Mouse (Mus musculus) myocyte (in vitro differentiated cells): ENCODE data around the gene Adora3. TPM values are rescaled to one million over a fixed set of nuclear protein-coding genes. Genes with fewer than 3 reads are reported as not detected.

Experiments used
- H3K27me3 ChIP-seq: one replicate; pipeline ENCODE4 v1.6.1; 2011; ENCODE audit not compliant: control insufficient read depth, insufficient read depth, insufficient read length
- H3K36me3 ChIP-seq: one replicate; pipeline ENCODE4 v1.6.1; 2011; ENCODE audit not compliant: control insufficient read depth, insufficient read depth
- H3K4me2 ChIP-seq: one replicate; pipeline ENCODE4 v1.6.1; 2011; ENCODE audit warnings: low read depth, control low read depth
- H3K4me3 ChIP-seq: one replicate; pipeline ENCODE4 v1.5.1; 2011; ENCODE audit warnings: mild to moderate bottlenecking, control low read depth, moderate library complexity
- H3K79me2 ChIP-seq: one replicate; pipeline ENCODE4 v1.6.1; 2011; ENCODE audit not compliant: control insufficient read depth, insufficient read depth
- H3ac ChIP-seq: one replicate; pipeline ENCODE4 v1.6.1; 2011; ENCODE audit not compliant: control insufficient read depth, insufficient read length
- CEBPB ChIP-seq: IDR thresholded peaks from 2 replicates; pipeline ENCODE4 v1.6.1; 2011; ENCODE audit warnings: mild to moderate bottlenecking, moderate library complexity; ENCODE audit not compliant: poor library complexity, insufficient read depth, severe bottlenecking
- E2F4 ChIP-seq: IDR thresholded peaks from one replicate; pipeline ENCODE4 v1.6.1; 2011; ENCODE audit warnings: mild to moderate bottlenecking, control low read depth, moderate library complexity; ENCODE audit not compliant: insufficient read depth
- MAX ChIP-seq: IDR thresholded peaks from one replicate; pipeline ENCODE4 v1.6.1; 2011; ENCODE audit warnings: low read depth, mild to moderate bottlenecking, control low read depth
- MYOD1 ChIP-seq, 3 experiments: IDR thresholded peaks; one replicate each; pipeline ENCODE4 v1.6.1; 2011; ENCODE audit warnings: control low read depth in 2 of 3, low read depth in 2 of 3, mild to moderate bottlenecking in 2 of 3, moderate library complexity in 1 of 3; ENCODE audit not compliant: insufficient read length in 2 of 3, control insufficient read depth in 1 of 3
- MYOG ChIP-seq, 3 experiments: IDR thresholded peaks; one replicate each; pipeline ENCODE4 v1.6.1; 2011; ENCODE audit warnings: control low read depth in 2 of 3, low read depth in 2 of 3, mild to moderate bottlenecking in 2 of 3; ENCODE audit not compliant: insufficient read length in 2 of 3, control insufficient read depth in 1 of 3, insufficient read depth in 1 of 3
- POLR2A ChIP-seq: IDR thresholded peaks from one replicate; pipeline ENCODE4 v1.6.1; 2011; ENCODE audit warnings: low read depth, mild to moderate bottlenecking, control low read depth, moderate library complexity; ENCODE audit not compliant: insufficient read length
- POLR2AphosphoS2 ChIP-seq: IDR thresholded peaks from one replicate; pipeline ENCODE4 v1.6.1; 2011; ENCODE audit warnings: low read depth, control low read depth; ENCODE audit not compliant: insufficient read length
- REST ChIP-seq: IDR thresholded peaks from one replicate; pipeline ENCODE4 v1.6.1; 2011; ENCODE audit warnings: mild to moderate bottlenecking, control low read depth, moderate library complexity; ENCODE audit not compliant: insufficient read depth, insufficient read length
- SRF ChIP-seq: IDR thresholded peaks from one replicate; pipeline ENCODE4 v1.6.1; 2011; ENCODE audit warnings: low read depth; ENCODE audit not compliant: control insufficient read depth, insufficient read length
- TCF12 ChIP-seq: IDR thresholded peaks from one replicate; pipeline ENCODE4 v1.6.1; 2011; ENCODE audit warnings: mild to moderate bottlenecking, control low read depth; ENCODE audit not compliant: poor library complexity, insufficient read depth, severe bottlenecking
- TCF3 ChIP-seq: IDR thresholded peaks from one replicate; pipeline ENCODE4 v1.6.1; 2011; ENCODE audit warnings: low read depth, control low read depth; ENCODE audit not compliant: insufficient read length
- USF1 ChIP-seq: IDR thresholded peaks from one replicate; pipeline ENCODE4 v1.6.1; 2011; ENCODE audit warnings: low read depth, mild to moderate bottlenecking, control low read depth, moderate library complexity
- polyA plus RNA-seq: library from polyadenylated mRNA; unstranded; fragments of >200 nt; fragmentation: generic; extraction: Trizol; gene quantifications from one replicate; pipeline ENCODE4 v1.2.1, GENCODE M21; 2012; ENCODE audit warnings: missing spikeins

The Adora3 gene
- polyA plus RNA-seq, 1 experiment: not detected

GRCm38 (mm10) chr3:105872579-105872978, 1.9 kb downstream of the Adora3 start:
- TF ChIP-seq MAX: no peak
- no peak for TF ChIP-seq SRF
- TF ChIP-seq E2F4: no peak
- peak overlapping the region; percentile 59 for H3K4me2 ChIP-seq

GRCm38 (mm10) chr3:105873451-105874445, 3.1 kb downstream of the Adora3 start:
- Histone ChIP-seq H3K79me2 (no peaks in the 10 kb centered on the region), H3ac (no peak overlapping the region), H3K36me3 (no peaks in the 10 kb centered on the region), H3K27me3 (peaks cover 2% of the 10 kb centered on the region), H3K4me3 (no peak overlapping the region), H3K4me2 (no peak overlapping the region)
- TF ChIP-seq SRF (no peak), TCF12 (no peak), MAX (no peak), REST (no peak), POLR2A (no peak), MYOG (IDR thresholded peaks at IDR 0.05; ENCODE audit: control insufficient read depth in 1 of 3, insufficient read depth in 1 of 3, insufficient read length in 2 of 3, low read depth in 2 of 3) (no peak), POLR2AphosphoS2 (no peak), TCF3 (no peak), USF1 (no peak), E2F4 (no peak), MYOD1 (IDR thresholded peaks at IDR 0.05; ENCODE audit: control insufficient read depth in 1 of 3, insufficient read length in 2 of 3, low read depth in 2 of 3) (no peak), CEBPB (no peak)

More at GRCm38 (mm10) chr3:105872579-105872978, 1.9 kb downstream of the Adora3 start:
- no peaks in the 10 kb centered on the region for H3K36me3 ChIP-seq
- H3K4me3 ChIP-seq: no peak overlapping the region
- no peaks in the 10 kb centered on the region for H3K79me2 ChIP-seq
- peaks cover 5% of the 10 kb centered on the region for H3K27me3 ChIP-seq
- no peak overlapping the region for H3ac ChIP-seq

GRCm38 (mm10) chr3:105876022-105876421, 5.4 kb downstream of the Adora3 start:
- Histone ChIP-seq H3K36me3 (no peaks in the 10 kb centered on the region), H3K4me3 (no peak overlapping the region), H3K27me3 (peaks cover 5% of the 10 kb centered on the region), H3K4me2 (no peak overlapping the region), H3ac (no peak overlapping the region), H3K79me2 (no peaks in the 10 kb centered on the region)
- TF ChIP-seq MYOD1 (IDR thresholded peaks at IDR 0.05; ENCODE audit: control insufficient read depth in 1 of 3, insufficient read length in 2 of 3, low read depth in 2 of 3): peak in 1 of 3 experiments; percentile 82
- no peak for TF ChIP-seq CEBPB

GRCm38 (mm10) chr3:105877252-105877803, 6.7 kb downstream of the Adora3 start:
- TF ChIP-seq SRF (no peak), POLR2AphosphoS2 (no peak), E2F4 (no peak), MYOD1 (IDR thresholded peaks at IDR 0.05; ENCODE audit: control insufficient read depth in 1 of 3, insufficient read length in 2 of 3, low read depth in 2 of 3) (no peak), MYOG (IDR thresholded peaks at IDR 0.05; ENCODE audit: control insufficient read depth in 1 of 3, insufficient read depth in 1 of 3, insufficient read length in 2 of 3, low read depth in 2 of 3) (no peak), TCF12 (no peak), TCF3 (no peak), CEBPB (no peak), MAX (no peak), USF1 (no peak), POLR2A (no peak), REST (no peak)
- Histone ChIP-seq H3K27me3 (peaks cover 15% of the 10 kb centered on the region), H3K4me2 (no peak overlapping the region), H3K79me2 (no peaks in the 10 kb centered on the region), H3K4me3 (no peak overlapping the region), H3ac (no peak overlapping the region), H3K36me3 (no peaks in the 10 kb centered on the region)

GRCm38 (mm10) chr3:105877919-105878318, 7.3 kb downstream of the Adora3 start:
- no peaks in the 10 kb centered on the region for H3K79me2 ChIP-seq
- no peaks in the 10 kb centered on the region for H3K36me3 ChIP-seq
- TF ChIP-seq TCF3: no peak
- TF ChIP-seq POLR2A: no peak
- TF ChIP-seq SRF: no peak
- TF ChIP-seq REST: no peak
- TF ChIP-seq MYOG (IDR thresholded peaks at IDR 0.05; ENCODE audit: control insufficient read depth in 1 of 3, insufficient read depth in 1 of 3, insufficient read length in 2 of 3, low read depth in 2 of 3): no peak
- TF ChIP-seq TCF12: no peak
- TF ChIP-seq CEBPB: no peak
- no peak for TF ChIP-seq MAX
- no peak for TF ChIP-seq USF1
- no peak for TF ChIP-seq MYOD1 (IDR thresholded peaks at IDR 0.05; ENCODE audit: control insufficient read depth in 1 of 3, insufficient read length in 2 of 3, low read depth in 2 of 3)
- no peak for TF ChIP-seq POLR2AphosphoS2
- no peak for TF ChIP-seq E2F4
- H3K4me3 ChIP-seq: no peak overlapping the region
- no peak overlapping the region for H3K4me2 ChIP-seq
- peaks cover 15% of the 10 kb centered on the region for H3K27me3 ChIP-seq
- H3ac ChIP-seq: no peak overlapping the region
